Comparison of ENCODE assay signal across 8 mouse cellular contexts in the genomic region with DNA sequence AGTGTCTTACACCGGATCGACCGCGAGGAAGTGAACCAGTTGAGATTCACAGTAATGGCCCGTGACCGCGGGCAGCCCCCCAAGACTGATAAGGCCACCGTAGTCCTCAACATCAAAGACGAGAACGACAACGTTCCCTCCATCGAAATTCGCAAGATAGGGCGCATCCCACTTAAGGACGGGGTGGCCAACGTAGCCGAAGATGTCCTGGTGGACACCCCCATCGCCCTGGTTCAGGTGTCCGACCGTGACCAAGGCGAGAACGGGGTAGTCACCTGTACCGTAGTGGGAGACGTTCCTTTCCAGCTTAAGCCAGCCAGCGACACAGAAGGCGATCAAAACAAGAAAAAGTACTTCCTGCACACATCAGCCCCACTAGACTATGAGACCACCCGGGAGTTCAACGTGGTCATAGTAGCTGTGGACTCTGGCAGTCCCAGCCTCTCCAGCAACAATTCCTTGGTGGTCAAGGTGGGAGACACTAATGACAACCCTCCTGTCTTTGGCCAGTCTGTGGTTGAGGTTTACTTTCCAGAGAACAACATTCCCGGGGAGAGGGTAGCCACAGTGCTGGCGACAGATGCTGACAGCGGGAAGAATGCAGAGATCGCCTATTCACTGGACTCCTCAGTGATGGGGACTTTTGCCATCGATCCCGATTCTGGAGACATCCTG. TPM values are rescaled to one million over a fixed set of nuclear protein-coding genes. Genes with fewer than 3 reads are reported as not detected.
DNase-seq lines count a peak whose midpoint lies in the region; ATAC-seq lines count a peak whose summit lies in the region.

No protein-coding gene starts in this region.

- no peak overlapping the region for H3K27ac ChIP-seq in forebrain, embryonic 12.5 days
- H3K27ac ChIP-seq in limb, embryonic 12.5 days = no peak overlapping the region
- peak overlapping the region; percentile 96; the same call in 1 of the 2 replicates for H3K27ac ChIP-seq in neural tube, embryonic 15.5 days (replicated peaks)

- ATAC-seq in forebrain, embryonic 12.5 days (ENCODE audit: low FRiP score) = no peak
- no peak for ATAC-seq in limb, embryonic 12.5 days (ENCODE audit: insufficient number of reproducible peaks, insufficient read depth, low FRiP score, low TSS enrichment, low read depth)
- ATAC-seq in neural tube, embryonic 15.5 days (ENCODE audit: low FRiP score) = no peak

- DNase-seq in kidney, postnatal 4 days = peak; percentile 3 to 7
- no peak for DNase-seq in kidney, postnatal 10 days
- DNase-seq in R1 (ENCODE audit: low read depth, low spot score) = peak; percentile 4
- no peak for DNase-seq in adrenal gland, postnatal 36 days
- DNase-seq in adrenal gland, adult 8-10 months = no peak

- H3K4me2 ChIP-seq in forebrain, embryonic 12.5 days = peak overlapping the region; percentile 93
- H3K4me2 ChIP-seq in limb, embryonic 12.5 days = peak overlapping the region; percentile 91
- peak overlapping the region; percentile 93 for H3K4me2 ChIP-seq in neural tube, embryonic 15.5 days

- no peaks in the 10 kb centered on the region for H3K9me3 ChIP-seq in forebrain, embryonic 12.5 days
- no peaks in the 10 kb centered on the region for H3K9me3 ChIP-seq in limb, embryonic 12.5 days
- no peaks in the 10 kb centered on the region for H3K9me3 ChIP-seq in neural tube, embryonic 15.5 days (replicated peaks)

- H3K36me3 ChIP-seq in forebrain, embryonic 12.5 days (replicated peaks) = no peaks in the 10 kb centered on the region
- no peaks in the 10 kb centered on the region for H3K36me3 ChIP-seq in limb, embryonic 12.5 days
- H3K36me3 ChIP-seq in neural tube, embryonic 15.5 days = no peaks in the 10 kb centered on the region

- peaks cover 25% of the 10 kb centered on the region for H3K27me3 ChIP-seq in forebrain, embryonic 12.5 days
- peaks cover 28% of the 10 kb centered on the region for H3K27me3 ChIP-seq in limb, embryonic 12.5 days
- H3K27me3 ChIP-seq in neural tube, embryonic 15.5 days (replicated peaks) = no peaks in the 10 kb centered on the region

- 6% methylated on average over 34 of the region's 34 CpGs for WGBS in forebrain, embryonic 12.5 days
- WGBS in limb, embryonic 12.5 days = 4% methylated on average over 34 of the region's 34 CpGs
- 5% methylated on average over 34 of the region's 34 CpGs for WGBS in neural tube, embryonic 15.5 days

- H3K4me1 ChIP-seq in forebrain, embryonic 12.5 days = peaks cover 35% of the 10 kb centered on the region
- peaks cover 15% of the 10 kb centered on the region; the same call in 1 of the 2 replicates for H3K4me1 ChIP-seq in limb, embryonic 12.5 days (replicated peaks)
- H3K4me1 ChIP-seq in neural tube, embryonic 15.5 days = peaks cover 18% of the 10 kb centered on the region; the same call in 1 of the 2 replicates

- H3K4me3 ChIP-seq in forebrain, embryonic 12.5 days (replicated peaks) = peak overlapping the region; percentile 61
- peak overlapping the region; percentile 65 for H3K4me3 ChIP-seq in limb, embryonic 12.5 days (replicated peaks)
- peak overlapping the region; percentile 77 for H3K4me3 ChIP-seq in neural tube, embryonic 15.5 days (replicated peaks)

- peak overlapping the region; percentile 71 for H3K9ac ChIP-seq in forebrain, embryonic 12.5 days
- H3K9ac ChIP-seq in limb, embryonic 12.5 days (replicated peaks) = peak overlapping the region; percentile 73; the same call in 1 of the 2 replicates
- H3K9ac ChIP-seq in neural tube, embryonic 15.5 days (replicated peaks) = peak overlapping the region; percentile 77

RNA-seq across cellular contexts. Expression of a gene that starts 2.6 kb away (rescaled TPM):
- polyA plus RNA-seq in forebrain, embryonic 12.5 days (2016; fragmentation: Nextera tagmentation; extraction: Ambion mirVana) = 7.9 and 9.4 TPM in 2 replicates
- polyA plus RNA-seq in limb, embryonic 12.5 days (2016; fragmentation: Nextera tagmentation; extraction: Ambion mirVana) = 10.3 and 11.5 TPM in 2 replicates
- polyA plus RNA-seq in neural tube, embryonic 15.5 days (2015; fragmentation: Nextera tagmentation; extraction: Ambion mirVana) = 24.1 and 29.0 TPM in 2 replicates
- 1 to 10 TPM; 1.7 to 3.2 TPM for total RNA-seq in adrenal gland, postnatal 36 days (2021)
- 1 to 10 TPM; 1.6 to 3.4 (median 2.0) TPM for total RNA-seq in adrenal gland, adult 8-10 months (2022)

Comparison
In these comparisons a context has a peak if more than half of its experiments do, and no peak if none do; other contexts are left out.
1. DNase-seq: peak in kidney, postnatal 4 days (2 of 2) and R1 (single experiment); none in kidney, postnatal 10 days (single experiment), adrenal gland, postnatal 36 days (0 of 2) and adrenal gland, adult 8-10 months (single experiment).
2. Peak in every context shown above with its lines, with median percentiles within 50 percentile points of each other: H3K4me2 ChIP-seq, H3K4me3 ChIP-seq and H3K9ac ChIP-seq.